Mouse (Mus musculus) megakaryocyte-erythroid progenitor cell, adult 5-6 weeks (primary cell): ENCODE data around the gene 4930467E23Rik. TPM values are rescaled to one million over a fixed set of nuclear protein-coding genes. Genes with fewer than 3 reads are reported as not detected.
"Not testable (repeated sequence)": the region's sequence is repeated elsewhere in the genome, so short reads cannot be mapped to it uniquely, and the experiment has no call there.

Experiments
- ATAC-seq: replicated peaks from 2 replicates; pipeline ENCODE4 v1.8.0; 2016; ENCODE audit warnings: mild to moderate bottlenecking, inconsistent platforms; ENCODE audit not compliant: severe bottlenecking, poor library complexity, low FRiP score, low TSS enrichment
- total RNA-seq, 2 experiments: library from RNA; stranded (forward) in 1 of 2; stranded (reverse) in 1 of 2; fragments of 200-1000, 215-1000 nt in 1 of 2; fragments of >200 nt in 1 of 2; fragmentation: Nextera tagmentation in 1 of 2; gene quantifications; 2 replicates each; pipeline ENCODE4 v1.2.3; 2014 to 2017

Gene 4930467E23Rik
- total RNA-seq, 2 experiments from 2014 or later: 0.38 TPM; not detected in 1

GRCm38 (mm10) chr8:19708976-19709375 lies 20.4 kb upstream of the 4930467E23Rik start:
- ATAC-seq: not testable (repeated sequence)

- ATAC-seq: not testable (repeated sequence)
Measured at GRCm38 (mm10) chr8:19709488-19709887, 19.9 kb upstream of the 4930467E23Rik start.

GRCm38 (mm10) chr8:19711171-19711860 lies 18.1 kb upstream of the 4930467E23Rik start:
- ATAC-seq: not testable (repeated sequence)

- ATAC-seq: peak; percentile 57; the same call in 1 of the 2 replicates
Measured at GRCm38 (mm10) chr8:19712227-19712750, 17.1 kb upstream of the 4930467E23Rik start.

- ATAC-seq: not testable (repeated sequence)
Measured at GRCm38 (mm10) chr8:19712816-19713215, 16.6 kb upstream of the 4930467E23Rik start.

GRCm38 (mm10) chr8:19713232-19713834 lies 16.0 kb upstream of the 4930467E23Rik start:
- ATAC-seq: not testable (repeated sequence)

- ATAC-seq: not testable (repeated sequence)
Measured at GRCm38 (mm10) chr8:19714426-19714825, 14.9 kb upstream of the 4930467E23Rik start.

- ATAC-seq: not testable (repeated sequence)
Measured at GRCm38 (mm10) chr8:19715266-19715665, 14.1 kb upstream of the 4930467E23Rik start.

GRCm38 (mm10) chr8:19717851-19718250 lies 11.5 kb upstream of the 4930467E23Rik start:
- not testable (repeated sequence) for ATAC-seq

- not testable (repeated sequence) for ATAC-seq
Measured at GRCm38 (mm10) chr8:19719513-19719912, 9.9 kb upstream of the 4930467E23Rik start.

- ATAC-seq: not testable (repeated sequence)
Measured at GRCm38 (mm10) chr8:19724871-19725270, 4.5 kb upstream of the 4930467E23Rik start.

GRCm38 (mm10) chr8:19751773-19752172 lies 22.4 kb downstream of the 4930467E23Rik start:
- ATAC-seq: not testable (repeated sequence)

GRCm38 (mm10) chr8:19754178-19754577 lies 24.8 kb downstream of the 4930467E23Rik start:
- not testable (repeated sequence) for ATAC-seq

- not testable (repeated sequence) for ATAC-seq
Measured at GRCm38 (mm10) chr8:19754961-19755360, 25.6 kb downstream of the 4930467E23Rik start.

GRCm38 (mm10) chr8:19761660-19762059 lies 32.3 kb downstream of the 4930467E23Rik start:
- not testable (repeated sequence) for ATAC-seq

- ATAC-seq: not testable (repeated sequence)
Measured at GRCm38 (mm10) chr8:19762860-19763592, 33.6 kb downstream of the 4930467E23Rik start.

- not testable (repeated sequence) for ATAC-seq
Measured at GRCm38 (mm10) chr8:19765531-19765930, 36.2 kb downstream of the 4930467E23Rik start.

GRCm38 (mm10) chr8:19773461-19773860 lies 44.1 kb downstream of the 4930467E23Rik start:
- ATAC-seq: not testable (repeated sequence)

- not testable (repeated sequence) for ATAC-seq
Measured at GRCm38 (mm10) chr8:19776311-19776710, 46.9 kb downstream of the 4930467E23Rik start.

GRCm38 (mm10) chr8:19777500-19777899 lies 48.1 kb downstream of the 4930467E23Rik start:
- not testable (repeated sequence) for ATAC-seq
